Mouse (Mus musculus) hindbrain, embryonic 13.5 days (tissue): ENCODE data around the gene Vat1l. TPM values are rescaled to one million over a fixed set of nuclear protein-coding genes. Genes with fewer than 3 reads are reported as not detected.

Source experiments
- ATAC-seq: fragments of 200-750 bp; cut with Nextera tagmentation; 2 replicates; pipeline ENCODE4 v1.8.0; 2017; ENCODE audit warnings: moderate TSS enrichment; ENCODE audit not compliant: low FRiP score
- H3K27ac ChIP-seq: fragments of 300-500 bp; sonication (generic); 2 replicates; pipeline ENCODE4 v1.5.1; 2015; ENCODE audit warnings: inconsistent platforms, mild to moderate bottlenecking, moderate library complexity
- H3K27me3 ChIP-seq: fragments of 300-500 bp; sonication (generic); 2 replicates; pipeline ENCODE4 v1.6.1; 2015; ENCODE audit warnings: mild to moderate bottlenecking, inconsistent platforms
- H3K36me3 ChIP-seq: fragments of 300-500 bp; sonication (generic); 2 replicates; pipeline ENCODE4 v1.6.1; 2015; ENCODE audit warnings: mild to moderate bottlenecking, inconsistent platforms
- H3K4me1 ChIP-seq: fragments of 300-500 bp; sonication (generic); replicated peaks from 2 replicates; pipeline ENCODE4 v1.6.1; 2015; ENCODE audit warnings: inconsistent platforms
- H3K4me2 ChIP-seq: fragments of 300-500 bp; sonication (generic); 2 replicates; pipeline ENCODE4 v1.6.1; 2015; ENCODE audit warnings: inconsistent platforms, mild to moderate bottlenecking, moderate library complexity
- H3K4me3 ChIP-seq: fragments of 300-500 bp; sonication (generic); 2 replicates; pipeline ENCODE4 v1.5.1; 2015; ENCODE audit warnings: mild to moderate bottlenecking, inconsistent platforms
- H3K9ac ChIP-seq: fragments of 300-500 bp; sonication (generic); 2 replicates; pipeline ENCODE4 v1.6.1; 2015; ENCODE audit warnings: mild to moderate bottlenecking, inconsistent platforms
- H3K9me3 ChIP-seq: fragments of 300-500 bp; sonication (generic); 2 replicates; pipeline ENCODE4 v1.6.1; 2016; ENCODE audit warnings: inconsistent platforms
- WGBS: fragments of 180-500 bp; shearing (Covaris S2); methylation state at CpG from one replicate; pipeline ENCODE4 v1.1.7; 2015; 5-methylcytosine and 5-hydroxymethylcytosine counted together
- polyA plus RNA-seq: library from polyadenylated mRNA; unstranded; fragments of >200 nt; fragmentation: Nextera tagmentation; extraction: Ambion mirVana; gene quantifications from 2 replicates; pipeline ENCODE4 v1.2.1, GENCODE M21; 2015

Vat1l gene
- polyA plus RNA-seq = 31.4 and 38.1 TPM in 2 replicates

GRCm38 (mm10) chr8:114205221-114205901 is at the start of gene Vat1l:
TSS of gene Vat1l (plus strand) at chr8:114205612.
- peak within 1 kb of the TSS; percentile 83 for H3K9ac ChIP-seq
- ATAC-seq = peak; percentile 88

GRCm38 (mm10) chr8:114158586-114158985 is 46.8 kb upstream of the Vat1l start:
- H3K36me3 ChIP-seq = no peaks in the 10 kb centered on the region
- H3K9ac ChIP-seq = no peak overlapping the region
- H3K4me1 ChIP-seq = 0 out of 2 replicates have a peak, but pooled peaks cover 2% of the 10 kb centered on the region
- no peak for ATAC-seq
- H3K4me2 ChIP-seq = no peak overlapping the region
- 76% methylated on average over 2 of the region's 2 CpGs for WGBS
- no peaks in the 10 kb centered on the region for H3K9me3 ChIP-seq
- no peak overlapping the region for H3K27ac ChIP-seq
- no peaks in the 10 kb centered on the region for H3K27me3 ChIP-seq
- H3K4me3 ChIP-seq = no peak overlapping the region

More at GRCm38 (mm10) chr8:114205221-114205901, at the start of gene Vat1l:
- WGBS = 0% methylated on average over 39 of the region's 39 CpGs
- peak within 1 kb of the TSS; percentile 69 for H3K4me3 ChIP-seq
- H3K36me3 ChIP-seq = no peaks in the 10 kb centered on the region
- H3K4me2 ChIP-seq = peak within 1 kb of the TSS; percentile 73
- no peaks in the 10 kb centered on the region for H3K27me3 ChIP-seq
- H3K9me3 ChIP-seq = no peaks in the 10 kb centered on the region
- H3K4me1 ChIP-seq = peaks cover 35% of the 10 kb centered on the region
- peak within 1 kb of the TSS; percentile 77 for H3K27ac ChIP-seq

GRCm38 (mm10) chr8:114159666-114160065 is 45.7 kb upstream of the Vat1l start:
- WGBS = 90% methylated on average over 3 of the region's 3 CpGs
- no peaks in the 10 kb centered on the region for H3K27me3 ChIP-seq
- H3K9me3 ChIP-seq = no peaks in the 10 kb centered on the region
- H3K36me3 ChIP-seq = no peaks in the 10 kb centered on the region
- H3K4me3 ChIP-seq = no peak overlapping the region
- no peak overlapping the region for H3K27ac ChIP-seq
- no peak overlapping the region for H3K4me2 ChIP-seq
- no peaks in the 10 kb centered on the region for H3K4me1 ChIP-seq
- H3K9ac ChIP-seq = no peak overlapping the region
- ATAC-seq = no peak

- WGBS = 90% methylated on average over 3 of the region's 3 CpGs
Measured at GRCm38 (mm10) chr8:114163871-114164270, 41.5 kb upstream of the Vat1l start.

GRCm38 (mm10) chr8:114164444-114165096 is 40.8 kb upstream of the Vat1l start:
- Histone ChIP-seq H3K4me3 (no peak overlapping the region), H3K36me3 (no peaks in the 10 kb centered on the region), H3K27me3 (no peaks in the 10 kb centered on the region), H3K9me3 (no peaks in the 10 kb centered on the region), H3K9ac (no peak overlapping the region), H3K27ac (no peak overlapping the region), H3K4me1 (peaks cover 3% of the 10 kb centered on the region; the same call in 1 of the 2 replicates), H3K4me2 (no peak overlapping the region)
- WGBS = 83% methylated on average over 6 of the region's 6 CpGs
- ATAC-seq = no peak

More at GRCm38 (mm10) chr8:114163871-114164270, 41.5 kb upstream of the Vat1l start:
- ATAC-seq = no peak
- no peak overlapping the region for H3K9ac ChIP-seq
- H3K36me3 ChIP-seq = no peaks in the 10 kb centered on the region
- H3K4me3 ChIP-seq = no peak overlapping the region
- no peak overlapping the region for H3K27ac ChIP-seq
- H3K4me2 ChIP-seq = no peak overlapping the region
- H3K4me1 ChIP-seq = peaks cover 3% of the 10 kb centered on the region; the same call in 1 of the 2 replicates
- H3K27me3 ChIP-seq = no peaks in the 10 kb centered on the region
- no peaks in the 10 kb centered on the region for H3K9me3 ChIP-seq

DNA sequence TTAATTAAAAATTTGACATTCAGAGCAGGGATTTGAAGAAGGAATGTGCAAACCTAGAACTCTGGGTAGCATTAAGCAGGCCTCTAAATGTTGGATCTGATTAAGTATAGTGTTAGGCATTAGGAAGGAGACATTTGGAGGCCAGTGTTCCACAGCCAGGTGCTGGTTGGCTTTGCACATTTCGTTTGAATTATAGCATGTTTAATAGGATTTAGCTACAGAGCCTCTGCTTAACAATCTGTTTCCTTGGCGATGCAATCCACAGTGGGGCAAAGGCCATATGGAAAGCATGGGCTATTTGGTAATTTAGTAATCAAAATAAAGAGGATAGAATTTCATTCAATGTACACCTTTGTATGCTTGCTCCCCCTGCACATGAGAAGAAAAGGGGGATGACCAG is 39.7 kb upstream of the Vat1l start:
- Histone ChIP-seq H3K4me2 (no peak overlapping the region), H3K36me3 (no peaks in the 10 kb centered on the region), H3K9me3 (no peaks in the 10 kb centered on the region), H3K9ac (no peak overlapping the region), H3K27ac (no peak overlapping the region), H3K27me3 (no peaks in the 10 kb centered on the region), H3K4me3 (no peak overlapping the region), H3K4me1 (peaks cover 3% of the 10 kb centered on the region; the same call in 1 of the 2 replicates)
- ATAC-seq = no peak
- 57% methylated on average over 2 of the region's 2 CpGs for WGBS

DNA sequence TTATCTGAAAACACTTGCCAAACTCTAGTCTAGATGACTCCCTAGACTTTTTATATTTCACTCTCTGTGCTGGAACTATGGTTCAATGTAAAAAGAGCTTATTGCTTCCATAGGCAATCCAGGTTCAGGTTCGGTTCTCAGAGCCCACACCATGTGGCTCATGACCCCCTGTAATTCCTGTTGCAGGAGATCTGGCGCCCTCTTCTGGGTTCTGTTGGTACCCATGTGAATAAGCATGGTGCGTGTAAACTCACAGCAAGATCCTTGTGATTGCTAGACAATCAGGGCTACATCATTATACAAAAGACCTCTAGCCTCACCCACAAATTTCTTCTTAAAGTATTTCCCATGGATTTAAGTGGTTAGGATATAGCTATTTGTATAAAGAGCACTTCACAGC is 28.7 kb upstream of the Vat1l start:
- no peaks in the 10 kb centered on the region for H3K4me1 ChIP-seq
- no peaks in the 10 kb centered on the region for H3K9me3 ChIP-seq
- no peak overlapping the region for H3K4me3 ChIP-seq
- no peaks in the 10 kb centered on the region for H3K36me3 ChIP-seq
- no peak overlapping the region for H3K27ac ChIP-seq
- no peak for ATAC-seq
- 66% methylated on average over 3 of the region's 3 CpGs for WGBS
- H3K27me3 ChIP-seq = no peaks in the 10 kb centered on the region
- H3K9ac ChIP-seq = no peak overlapping the region
- H3K4me2 ChIP-seq = no peak overlapping the region

DNA sequence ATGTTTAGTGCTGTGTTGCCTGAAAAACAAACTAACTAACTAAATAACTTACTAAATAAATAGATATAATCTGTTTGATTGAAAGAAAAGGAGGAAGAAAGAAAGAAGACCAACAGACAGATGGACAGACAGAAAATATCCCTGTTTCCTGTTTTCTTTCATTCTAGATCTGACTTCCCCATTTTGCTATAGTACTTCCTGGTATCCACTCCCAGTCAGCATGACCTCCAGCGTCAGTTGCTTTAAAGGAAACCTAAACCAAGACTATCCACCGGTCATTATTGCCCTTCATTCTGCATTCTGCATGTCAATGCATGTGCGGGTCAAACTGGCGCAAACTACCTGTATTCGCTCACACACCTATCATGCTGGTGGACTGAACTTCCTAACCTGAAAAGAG is 12.1 kb upstream of the Vat1l start:
- H3K4me1 ChIP-seq = 0 out of 2 replicates have a peak, but pooled peaks cover 3% of the 10 kb centered on the region
- no peaks in the 10 kb centered on the region for H3K27me3 ChIP-seq
- ATAC-seq = no peak
- H3K9ac ChIP-seq = no peak overlapping the region
- no peak overlapping the region for H3K4me3 ChIP-seq
- no peaks in the 10 kb centered on the region for H3K9me3 ChIP-seq
- 92% methylated on average over 5 of the region's 5 CpGs for WGBS
- H3K36me3 ChIP-seq = no peaks in the 10 kb centered on the region
- H3K4me2 ChIP-seq = no peak overlapping the region
- H3K27ac ChIP-seq = no peak overlapping the region

DNA sequence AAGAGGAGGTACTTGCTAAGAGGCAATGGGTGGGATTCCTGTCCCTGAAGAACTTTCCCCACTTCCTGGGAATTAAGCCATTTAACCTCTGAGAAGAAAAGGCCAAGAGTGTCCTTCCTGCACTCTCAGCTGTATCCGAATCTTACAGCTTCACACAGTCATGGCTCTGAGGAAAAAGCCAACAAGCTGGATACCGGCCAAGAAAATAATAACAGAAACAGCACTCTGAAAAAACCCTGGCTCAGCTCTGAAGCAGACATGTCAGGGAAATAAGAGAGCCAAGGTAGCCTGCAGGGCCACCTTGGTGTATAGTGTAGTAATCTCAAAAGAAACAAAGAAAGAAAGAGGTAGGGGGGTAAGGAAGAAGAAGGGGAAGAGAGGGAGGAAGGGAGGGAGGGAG is 6.4 kb upstream of the Vat1l start:
- ATAC-seq = no peak
- no peaks in the 10 kb centered on the region for H3K27me3 ChIP-seq
- no peak overlapping the region for H3K4me3 ChIP-seq
- no peaks in the 10 kb centered on the region for H3K36me3 ChIP-seq
- 0 out of 2 replicates have a peak, but pooled peaks cover under 1% of the 10 kb centered on the region for H3K4me1 ChIP-seq
- H3K4me2 ChIP-seq = no peak overlapping the region
- no peaks in the 10 kb centered on the region for H3K9me3 ChIP-seq
- H3K9ac ChIP-seq = no peak overlapping the region
- WGBS = 67% methylated on average over 2 of the region's 2 CpGs
- H3K27ac ChIP-seq = no peak overlapping the region

- ATAC-seq = no peak
- WGBS = 2% methylated on average over 8 of the region's 8 CpGs
- peak overlapping the region; percentile 56 for H3K27ac ChIP-seq
Measured at GRCm38 (mm10) chr8:114206421-114206983, 1.1 kb downstream of the Vat1l start.

DNA sequence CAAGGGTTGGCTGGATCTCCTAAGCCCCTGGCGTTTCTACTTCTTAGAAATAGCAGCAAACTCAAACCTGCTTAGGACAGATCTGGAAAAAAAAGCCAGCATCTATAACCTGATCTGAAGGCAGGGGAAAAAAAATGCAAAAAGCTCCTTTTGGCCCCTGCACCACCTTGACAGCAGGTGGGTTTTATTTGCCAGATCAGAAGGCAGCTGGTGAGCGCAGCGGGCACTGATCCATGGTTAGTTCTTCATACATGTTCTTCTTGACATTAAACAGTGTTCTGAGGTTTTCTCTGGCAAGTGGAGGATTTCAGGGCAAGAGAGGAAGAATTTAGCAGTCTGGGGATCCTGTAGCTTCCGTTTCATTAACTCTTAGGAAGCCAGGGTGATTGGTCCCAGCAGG is 1.6 kb downstream of the Vat1l start:
- peak overlapping the region; percentile 83 for H3K9ac ChIP-seq
- ATAC-seq = no peak
- peaks cover 35% of the 10 kb centered on the region for H3K4me1 ChIP-seq
- peak overlapping the region; percentile 69 for H3K4me3 ChIP-seq
- H3K27ac ChIP-seq = peak overlapping the region; percentile 56
- peaks cover 7% of the 10 kb centered on the region; the same call in 1 of the 2 replicates for H3K9me3 ChIP-seq
- peaks cover 4% of the 10 kb centered on the region for H3K36me3 ChIP-seq
- WGBS = 60% methylated on average over 4 of the region's 4 CpGs
- no peaks in the 10 kb centered on the region for H3K27me3 ChIP-seq
- peak overlapping the region; percentile 73 for H3K4me2 ChIP-seq

More at GRCm38 (mm10) chr8:114206421-114206983, 1.1 kb downstream of the Vat1l start:
- peaks cover 35% of the 10 kb centered on the region for H3K4me1 ChIP-seq
- peak overlapping the region; percentile 73 for H3K4me2 ChIP-seq
- H3K36me3 ChIP-seq = peaks cover 2% of the 10 kb centered on the region
- H3K9ac ChIP-seq = peak overlapping the region; percentile 83
- H3K27me3 ChIP-seq = no peaks in the 10 kb centered on the region
- H3K4me3 ChIP-seq = peak overlapping the region; percentile 69
- peaks cover 7% of the 10 kb centered on the region; the same call in 1 of the 2 replicates for H3K9me3 ChIP-seq

DNA sequence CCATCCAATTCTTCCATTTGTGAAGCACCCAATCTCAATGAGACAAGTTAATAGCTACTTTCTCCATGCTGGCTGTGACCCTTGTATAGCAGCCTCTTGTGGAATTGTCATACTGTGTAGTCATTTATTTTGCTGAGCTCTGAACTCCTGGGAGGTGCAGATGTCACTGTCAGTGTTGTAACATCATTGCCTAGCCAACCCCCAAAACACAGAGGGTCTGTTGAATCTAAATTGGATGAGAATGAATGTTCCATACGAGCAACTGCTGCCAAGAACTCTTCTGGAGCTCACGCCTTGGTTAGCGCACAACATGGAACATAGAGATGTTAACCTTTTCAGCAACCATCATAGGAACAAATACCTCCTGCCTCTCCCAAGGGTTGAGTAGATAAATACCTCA is 15.4 kb downstream of the Vat1l start:
- WGBS = 83% methylated on average over 3 of the region's 3 CpGs
- Histone ChIP-seq H3K9me3 (no peaks in the 10 kb centered on the region), H3K9ac (no peak overlapping the region), H3K36me3 (no peaks in the 10 kb centered on the region), H3K4me1 (no peaks in the 10 kb centered on the region), H3K4me2 (no peak overlapping the region), H3K27ac (no peak overlapping the region), H3K4me3 (no peak overlapping the region), H3K27me3 (no peaks in the 10 kb centered on the region)
- ATAC-seq = no peak
